Comparison of ENCODE assay signal across 12 mouse cellular contexts in genomic region chr16:93042941-93043340, GRCm38 (mm10).
A peak's percentile ranks its signal among the peaks of the same experiment; 100 is the strongest.
DNase-seq lines count a peak whose midpoint lies in the region; ATAC-seq lines count a peak whose summit lies in the region.
"Had no signal": no experiment of that assay in that cellular context is flagged by ENCODE, and none has a peak within 500 bp of the region (broad histone marks: within the 10 kb centered on the region; RNA-seq: fewer than 3 reads in every experiment).

No protein-coding gene starts in this region.

- H3K36me3 ChIP-seq in heart, embryonic 14.5 days (ENCODE audit: control insufficient read depth, insufficient read depth, low read length) = no peaks in the 10 kb centered on the region
- no peaks in the 10 kb centered on the region for H3K36me3 ChIP-seq in intestine, embryonic 15.5 days
- no peaks in the 10 kb centered on the region for H3K36me3 ChIP-seq in midbrain, embryonic 16.5 days (ENCODE audit: control insufficient read depth, insufficient read depth, low read length)
- H3K36me3 ChIP-seq: midbrain, embryonic 12.5 days had no signal

- H3K4me3 ChIP-seq in heart, embryonic 14.5 days (ENCODE audit: control insufficient read depth in 1 of 2, insufficient read depth in 1 of 2, low read depth in 1 of 2, low read length in 2 of 2) = no peak overlapping the region
- no peak overlapping the region for H3K4me3 ChIP-seq in intestine, embryonic 15.5 days (replicated peaks)
- no peak overlapping the region for H3K4me3 ChIP-seq in midbrain, embryonic 16.5 days (ENCODE audit: low read depth, low read length)
- H3K4me3 ChIP-seq: midbrain, embryonic 12.5 days had no signal

- no peak for ATAC-seq in heart, embryonic 14.5 days (ENCODE audit: insufficient number of reproducible peaks, insufficient read depth, low FRiP score, low read depth)
- ATAC-seq in intestine, embryonic 15.5 days = peak; percentile 79
- no peak for ATAC-seq in midbrain, embryonic 16.5 days
- ATAC-seq: liver, postnatal 0 days; Patski had no signal

- H3K27ac ChIP-seq in heart, embryonic 14.5 days (replicated peaks in 1 of 2; ENCODE audit: control insufficient read depth in 1 of 2, insufficient read depth in 1 of 2, low read depth in 2 of 2, low read length in 2 of 2) = no peak overlapping the region
- no peak overlapping the region for H3K27ac ChIP-seq in intestine, embryonic 15.5 days
- no peak overlapping the region for H3K27ac ChIP-seq in midbrain, embryonic 16.5 days (ENCODE audit: low read length)
- H3K27ac ChIP-seq: midbrain, embryonic 12.5 days had no signal

- 29% methylated on average over 6 of the region's 6 CpGs for WGBS in heart, embryonic 14.5 days
- WGBS in intestine, embryonic 15.5 days = 40% methylated on average over 6 of the region's 6 CpGs
- 65% methylated on average over 6 of the region's 6 CpGs for WGBS in midbrain, embryonic 16.5 days

- H3K27me3 ChIP-seq in heart, embryonic 14.5 days (ENCODE audit: control insufficient read depth, insufficient read depth, low read length) = peaks cover 38% of the 10 kb centered on the region
- H3K27me3 ChIP-seq in intestine, embryonic 15.5 days (replicated peaks) = no peaks in the 10 kb centered on the region
- no peaks in the 10 kb centered on the region for H3K27me3 ChIP-seq in midbrain, embryonic 16.5 days (ENCODE audit: control insufficient read depth, insufficient read depth, low read depth, low read length)
- H3K27me3 ChIP-seq: midbrain, embryonic 12.5 days; Patski had no signal

- no peak for DNase-seq in heart, postnatal 14 days
- DNase-seq in ovary, postnatal 36 days (ENCODE audit: low spot score) = peak; percentile 20
- DNase-seq in ovary, adult 18-20 months (ENCODE audit: low spot score) = no peak
- DNase-seq in thymus, postnatal 14 days = no peak
- DNase-seq: adrenal gland, adult 8-10 months; kidney, adult 8-10 months; liver, postnatal 0 days had no signal

- peak overlapping the region; percentile 27; the same call in 1 of the 2 replicates for H3K4me2 ChIP-seq in heart, embryonic 14.5 days (ENCODE audit: low read length)
- H3K4me2 ChIP-seq in intestine, embryonic 15.5 days (replicated peaks) = peak overlapping the region; percentile 24
- H3K4me2 ChIP-seq in midbrain, embryonic 16.5 days (ENCODE audit: low read length) = no peak overlapping the region
- H3K4me2 ChIP-seq: midbrain, embryonic 12.5 days had no signal

- peaks cover 7 to 10% of the 10 kb centered on the region in 2 experiments; a peak in 3 of 4 replicates for H3K4me1 ChIP-seq in heart, embryonic 14.5 days (ENCODE audit: control insufficient read depth in 2 of 2, insufficient read depth in 2 of 2, low read length in 2 of 2)
- 0 out of 2 replicates have a peak, but pooled peaks cover 6% of the 10 kb centered on the region for H3K4me1 ChIP-seq in intestine, embryonic 15.5 days (replicated peaks)
- H3K4me1 ChIP-seq in midbrain, embryonic 16.5 days (ENCODE audit: control insufficient read depth, insufficient read depth, low read length) = no peaks in the 10 kb centered on the region
- H3K4me1 ChIP-seq: midbrain, embryonic 12.5 days had no signal

- H3K9ac ChIP-seq in heart, embryonic 14.5 days (ENCODE audit: low read length) = no peak overlapping the region
- no peak overlapping the region for H3K9ac ChIP-seq in intestine, embryonic 15.5 days
- no peak overlapping the region for H3K9ac ChIP-seq in midbrain, embryonic 16.5 days (ENCODE audit: low read depth, low read length)
- H3K9ac ChIP-seq: liver, postnatal 0 days; midbrain, embryonic 12.5 days had no signal

- intact Hi-C loops in heart, postnatal 14 days (cut with DNase I) = no loop called here

- H3K9me3 ChIP-seq in heart, embryonic 14.5 days (ENCODE audit: control insufficient read depth, low read length) = no peaks in the 10 kb centered on the region
- H3K9me3 ChIP-seq in intestine, embryonic 15.5 days = no peaks in the 10 kb centered on the region
- H3K9me3 ChIP-seq in midbrain, embryonic 16.5 days (replicated peaks; ENCODE audit: control insufficient read depth, low read length, poor library complexity, severe bottlenecking) = no peaks in the 10 kb centered on the region
- H3K9me3 ChIP-seq: midbrain, embryonic 12.5 days had no signal
